Mouse (Mus musculus) olfactory bulb, adult 2 months (tissue): ENCODE results near the gene Traf6. TPM values are rescaled to one million over a fixed set of nuclear protein-coding genes. Genes with fewer than 3 reads are reported as not detected.

ENCODE experiments used
- H3K27ac ChIP-seq: fragments of 200-500 bp; 2 replicates; pipeline ENCODE4 v1.5.1; 2012; ENCODE audit warnings: low read depth, low read length; ENCODE audit not compliant: insufficient read depth
- H3K4me1 ChIP-seq: fragments of 200-500 bp; 2 replicates; pipeline ENCODE4 v1.6.1; 2012; ENCODE audit warnings: low read length; ENCODE audit not compliant: control insufficient read depth, insufficient read depth
- H3K4me3 ChIP-seq: fragments of 200-500 bp; 2 replicates; pipeline ENCODE4 v1.5.1; 2012; ENCODE audit warnings: mild to moderate bottlenecking, low read depth, low read length, moderate library complexity; ENCODE audit not compliant: insufficient read depth
- CTCF ChIP-seq: fragments of 200-500 bp; IDR thresholded peaks from 2 replicates; pipeline ENCODE4 v1.5.1; 2012; ENCODE audit warnings: low read depth, mild to moderate bottlenecking, low read length, moderate library complexity; ENCODE audit not compliant: insufficient read depth
- POLR2A ChIP-seq: fragments of 200-500 bp; IDR thresholded peaks from 2 replicates; pipeline ENCODE4 v1.6.1; 2012; ENCODE audit warnings: mild to moderate bottlenecking, low read depth, low read length, moderate library complexity; ENCODE audit not compliant: insufficient read depth
- WGBS: fragments of 180-500 bp; shearing (Covaris S2); methylation state at CpG from one replicate; pipeline ENCODE4 v1.1.7; 2018; 5-methylcytosine and 5-hydroxymethylcytosine counted together
- polyA plus RNA-seq: library from polyadenylated mRNA; stranded (reverse); fragments of >200 nt; gene quantifications from 2 replicates; pipeline ENCODE4 v1.2.4, GENCODE M21; 2012; ENCODE audit warnings: low replicate concordance; ENCODE audit not compliant: missing spikeins, insufficient read depth, insufficient read length

Gene Traf6
- polyA plus RNA-seq, 1 experiment: not detected

DNA sequence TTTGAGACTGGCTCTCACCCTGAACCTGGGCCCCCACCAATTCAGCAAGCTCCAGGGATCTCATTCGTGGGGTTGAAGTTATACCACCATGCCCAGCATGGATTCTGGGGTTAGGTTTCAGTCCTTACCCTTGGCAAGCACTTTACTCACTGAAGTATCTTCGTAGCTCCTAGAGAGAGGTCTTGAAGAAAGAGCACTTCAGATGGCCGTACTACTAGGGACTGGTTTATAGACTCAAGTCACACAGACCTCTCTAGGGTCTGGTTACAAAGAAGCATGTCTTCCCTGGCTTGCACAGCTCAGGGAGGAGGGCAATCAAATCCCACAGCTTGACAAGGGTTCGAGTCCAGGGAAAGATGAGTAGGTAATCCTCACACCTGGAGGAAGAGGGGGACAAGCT is 43.6 kb downstream of the Traf6 start:
- no peak for TF ChIP-seq POLR2A
- TF ChIP-seq CTCF: no peak
- Histone ChIP-seq H3K27ac (no peak overlapping the region), H3K4me3 (no peak overlapping the region), H3K4me1 (no peaks in the 10 kb centered on the region)
- 90% methylated on average over 4 of the region's 4 CpGs for WGBS

GRCm38 (mm10) chr2:101722370-101723332 is 44.4 kb downstream of the Traf6 start:
- WGBS: 64% methylated on average over 8 of the region's 8 CpGs
- Histone ChIP-seq H3K4me1 (no peaks in the 10 kb centered on the region), H3K27ac (no peak overlapping the region), H3K4me3 (no peak overlapping the region)
- TF ChIP-seq CTCF: no peak

- no peak overlapping the region for H3K4me3 ChIP-seq
- TF ChIP-seq POLR2A (no peak), CTCF (no peak)
- no peak overlapping the region for H3K27ac ChIP-seq
- WGBS: 84% methylated on average over 10 of the region's 10 CpGs
- no peaks in the 10 kb centered on the region for H3K4me1 ChIP-seq
Measured at GRCm38 (mm10) chr2:101723333-101723881, 45.2 kb downstream of the Traf6 start.

DNA sequence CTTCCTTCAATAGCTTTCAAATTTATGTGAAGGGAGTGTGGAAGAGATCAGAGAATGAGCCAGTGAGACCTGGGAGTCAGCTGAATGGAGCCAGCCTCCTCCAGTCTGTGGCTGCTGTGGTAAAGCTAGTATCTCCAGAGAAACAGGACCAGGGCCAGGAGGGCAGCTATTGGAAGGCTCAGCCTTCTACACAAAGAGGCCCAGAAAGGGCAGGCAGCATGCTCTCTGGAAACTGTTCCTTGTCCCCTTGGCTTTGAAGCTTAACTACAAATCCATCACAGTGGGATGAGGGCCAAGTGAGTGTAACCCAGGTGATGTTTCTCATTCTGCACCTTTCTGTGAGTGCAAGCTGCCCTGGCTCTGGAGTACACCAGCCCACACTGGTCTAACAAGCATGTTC is 49.6 kb downstream of the Traf6 start:
- no peaks in the 10 kb centered on the region for H3K4me1 ChIP-seq
- H3K4me3 ChIP-seq: no peak overlapping the region
- no peak overlapping the region for H3K27ac ChIP-seq
- TF ChIP-seq POLR2A: no peak
- TF ChIP-seq CTCF: no peak

DNA sequence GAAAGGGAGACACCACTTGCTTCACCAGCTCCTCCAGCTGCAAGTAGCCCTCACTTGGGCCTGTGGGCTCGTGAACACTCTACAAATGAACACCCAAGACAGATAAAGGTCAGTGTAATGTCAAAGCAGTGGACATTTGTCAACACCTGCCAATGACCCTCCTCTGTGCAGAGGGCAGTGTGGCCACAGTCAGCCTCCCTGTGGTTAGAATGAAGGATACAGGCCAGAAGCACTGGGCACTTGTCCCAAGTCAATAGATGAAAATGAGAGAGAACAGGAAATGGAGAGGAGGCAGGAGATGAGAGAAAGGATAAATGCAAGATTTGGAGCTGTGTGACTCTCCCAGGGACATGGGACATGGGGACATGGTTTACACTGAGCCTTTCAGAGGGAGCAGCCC is 51.2 kb downstream of the Traf6 start:
- Histone ChIP-seq H3K27ac (no peak overlapping the region), H3K4me3 (no peak overlapping the region), H3K4me1 (no peaks in the 10 kb centered on the region)
- no peak for TF ChIP-seq CTCF
- TF ChIP-seq POLR2A: no peak
- 88% methylated on average over 1 of the region's 1 CpGs for WGBS

DNA sequence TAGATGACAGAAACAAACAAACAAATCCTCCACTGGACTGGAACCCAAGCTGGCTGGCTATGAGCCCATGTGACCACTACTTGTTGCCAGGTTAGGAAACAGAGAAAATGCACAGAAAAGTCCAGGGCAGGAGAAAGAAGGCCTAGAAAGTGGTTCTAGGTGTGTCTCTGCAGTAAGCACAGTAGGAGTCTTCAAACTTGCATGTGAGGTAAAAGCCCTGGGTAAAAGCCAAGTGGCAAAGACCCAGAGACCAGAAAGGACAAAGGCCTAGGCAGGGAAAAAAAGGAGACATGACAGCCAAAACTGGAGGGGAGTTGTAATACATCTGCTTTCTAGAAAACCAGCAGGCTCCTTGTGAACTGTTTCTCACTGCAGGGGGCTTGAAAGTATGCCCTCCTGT is 52.7 kb downstream of the Traf6 start:
- TF ChIP-seq POLR2A (no peak), CTCF (no peak)

DNA sequence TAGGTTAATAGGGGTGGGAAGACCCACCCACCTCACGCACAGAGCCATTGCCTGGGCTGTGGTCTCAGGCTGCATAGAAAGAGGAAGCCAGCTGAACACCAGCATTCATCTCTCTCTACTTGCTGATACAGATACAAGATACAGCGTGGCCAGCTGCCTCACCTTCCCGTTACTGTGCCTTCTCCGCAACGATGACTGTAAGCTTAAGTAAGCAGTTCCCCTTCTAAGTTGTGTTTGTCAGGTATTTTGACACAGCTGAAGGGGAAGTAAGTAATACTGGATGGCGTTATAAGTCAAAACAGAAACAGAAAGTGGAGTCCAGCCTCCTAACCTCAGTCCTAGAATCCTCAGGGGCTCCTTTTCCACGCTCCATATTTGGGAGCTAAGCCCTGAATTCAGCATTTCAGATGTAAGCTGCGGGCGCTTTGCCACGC is 54.6 kb downstream of the Traf6 start:
- 96% methylated on average over 10 of the region's 10 CpGs for WGBS
- TF ChIP-seq CTCF (no peak), POLR2A (no peak)
- Histone ChIP-seq H3K4me3 (no peak overlapping the region), H3K4me1 (no peaks in the 10 kb centered on the region), H3K27ac (no peak overlapping the region)

More for the DNA sequence above, 52.7 kb downstream of the Traf6 start:
- no peak overlapping the region for H3K27ac ChIP-seq
- no peaks in the 10 kb centered on the region for H3K4me1 ChIP-seq
- H3K4me3 ChIP-seq: no peak overlapping the region

DNA sequence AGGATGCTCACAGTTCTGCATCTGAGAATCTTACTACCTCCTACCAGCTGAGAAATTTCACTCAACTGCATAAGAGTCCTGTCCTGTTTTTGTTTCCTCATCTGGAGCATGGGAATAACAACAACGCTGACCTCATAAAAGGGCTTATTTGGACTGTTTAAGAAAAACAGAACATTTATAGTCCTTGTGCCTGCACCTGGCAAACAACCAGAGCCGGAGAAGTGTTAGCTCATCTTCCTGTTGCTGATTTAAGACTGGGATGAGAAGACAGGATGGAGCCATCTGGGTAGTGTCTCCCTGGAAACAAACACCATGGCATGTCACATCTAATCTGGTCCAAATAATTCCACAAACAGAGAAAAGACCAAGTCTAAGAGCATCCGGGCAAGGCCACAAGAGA is 55.3 kb downstream of the Traf6 start:
- H3K4me1 ChIP-seq: no peaks in the 10 kb centered on the region
- TF ChIP-seq POLR2A (no peak), CTCF (no peak)
- H3K4me3 ChIP-seq: no peak overlapping the region
- WGBS: 59% methylated on average over 3 of the region's 3 CpGs
- H3K27ac ChIP-seq: no peak overlapping the region

- 88% methylated on average over 5 of the region's 5 CpGs for WGBS
- no peak for TF ChIP-seq POLR2A
- Histone ChIP-seq H3K27ac (no peak overlapping the region), H3K4me1 (no peaks in the 10 kb centered on the region), H3K4me3 (no peak overlapping the region)
Measured at GRCm38 (mm10) chr2:101739914-101740313, 61.7 kb downstream of the Traf6 start.
